Mouse (Mus musculus) heart, adult 2 months (tissue): Measurements from ENCODE around the gene H1fx.

Experiments
- CTCF ChIP-seq: fragments of 200-600 bp; IDR thresholded peaks from 2 replicates; pipeline ENCODE4 v1.8.1; 2022; ENCODE audit warnings: antibody characterized with exemption, mild to moderate bottlenecking, moderate library complexity
- POLR2A ChIP-seq: fragments of 200-500 bp; IDR thresholded peaks from 2 replicates; pipeline ENCODE4 v1.6.1; 2011; ENCODE audit warnings: mild to moderate bottlenecking, low read depth, low read length, control low read depth; ENCODE audit not compliant: insufficient read depth

DNA sequence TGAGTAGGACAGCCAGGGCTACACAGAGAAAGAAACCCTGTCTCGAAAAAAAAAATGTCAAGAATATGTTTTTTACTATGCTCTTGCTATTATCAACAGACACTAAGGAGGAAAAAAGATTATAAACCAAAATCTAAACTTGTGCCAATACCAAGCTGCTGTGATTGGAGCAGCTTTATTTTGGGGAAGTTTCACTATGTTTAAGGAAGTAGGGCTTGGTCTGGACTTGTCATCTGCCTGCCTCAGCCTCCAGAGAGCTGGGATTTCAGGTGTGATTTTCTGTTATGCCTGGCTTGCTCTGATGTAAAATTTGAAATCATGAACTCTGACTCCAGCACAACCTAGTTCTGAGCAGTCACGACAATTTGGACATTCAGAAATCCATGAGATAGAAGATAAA is 49.0 kb upstream of the H1fx start:
- TF ChIP-seq CTCF, result no peak
- TF ChIP-seq POLR2A, result no peak
